Mouse (Mus musculus) kidney, postnatal 14 days (tissue): ENCODE results near the gene Ppp1r3a.
"Not testable (repeated sequence)": the region's sequence is repeated elsewhere in the genome, so short reads cannot be mapped to it uniquely, and the experiment has no call there.

Experiments used
- DNase-seq: peaks from one replicate; pipeline ENCODE4 v3.0.0; 2022; ENCODE audit warnings: mixed read lengths

Gene Ppp1r3a

GRCm38 (mm10) chr6:14754901-14755591, at the start of gene Ppp1r3a:
Gene Ppp1r3a (minus strand): TSS chr6:14755274.
- no peak for DNase-seq

- no peak for DNase-seq
Observed at GRCm38 (mm10) chr6:14787157-14787938, 32.3 kb upstream of the Ppp1r3a start.

- DNase-seq = no peak
Observed at GRCm38 (mm10) chr6:14777920-14778319, 22.8 kb upstream of the Ppp1r3a start.

- no peak for DNase-seq
Observed at GRCm38 (mm10) chr6:14771717-14772116, 16.6 kb upstream of the Ppp1r3a start.

- no peak for DNase-seq
Observed at GRCm38 (mm10) chr6:14757486-14757885, 2.4 kb upstream of the Ppp1r3a start.

- no peak for DNase-seq
Observed at GRCm38 (mm10) chr6:14753512-14753911, 1.6 kb downstream of the Ppp1r3a start.

GRCm38 (mm10) chr6:14752211-14752610, 2.9 kb downstream of the Ppp1r3a start:
- DNase-seq = no peak

- no peak for DNase-seq
Observed at GRCm38 (mm10) chr6:14747000-14747399, 8.1 kb downstream of the Ppp1r3a start.

GRCm38 (mm10) chr6:14736017-14736416, 19.1 kb downstream of the Ppp1r3a start:
- no peak for DNase-seq

- DNase-seq = no peak
Observed at GRCm38 (mm10) chr6:14731011-14731410, 24.1 kb downstream of the Ppp1r3a start.

GRCm38 (mm10) chr6:14720772-14721414, 34.2 kb downstream of the Ppp1r3a start:
- no peak for DNase-seq

- DNase-seq = no peak
Observed at GRCm38 (mm10) chr6:14720110-14720771, 34.8 kb downstream of the Ppp1r3a start.

GRCm38 (mm10) chr6:14715129-14715989, 39.7 kb downstream of the Ppp1r3a start:
- no peak for DNase-seq

- DNase-seq = no peak
Observed at GRCm38 (mm10) chr6:14712146-14712545, 42.9 kb downstream of the Ppp1r3a start.

- no peak for DNase-seq
Observed at GRCm38 (mm10) chr6:14700030-14700429, 55.0 kb downstream of the Ppp1r3a start.

GRCm38 (mm10) chr6:14679231-14679887, 75.7 kb downstream of the Ppp1r3a start:
- DNase-seq = not testable (repeated sequence)

GRCm38 (mm10) chr6:14668966-14669365, 86.1 kb downstream of the Ppp1r3a start:
- not testable (repeated sequence) for DNase-seq

- DNase-seq = not testable (repeated sequence)
Observed at GRCm38 (mm10) chr6:14667651-14668050, 87.4 kb downstream of the Ppp1r3a start.
